Mouse (Mus musculus): ENCODE measurements around the gene Rhebl1.
"Not testable (repeated sequence)": the region's sequence is repeated elsewhere in the genome, so short reads cannot be mapped to it uniquely, and the experiment has no call there.

Gene Rhebl1

DNA sequence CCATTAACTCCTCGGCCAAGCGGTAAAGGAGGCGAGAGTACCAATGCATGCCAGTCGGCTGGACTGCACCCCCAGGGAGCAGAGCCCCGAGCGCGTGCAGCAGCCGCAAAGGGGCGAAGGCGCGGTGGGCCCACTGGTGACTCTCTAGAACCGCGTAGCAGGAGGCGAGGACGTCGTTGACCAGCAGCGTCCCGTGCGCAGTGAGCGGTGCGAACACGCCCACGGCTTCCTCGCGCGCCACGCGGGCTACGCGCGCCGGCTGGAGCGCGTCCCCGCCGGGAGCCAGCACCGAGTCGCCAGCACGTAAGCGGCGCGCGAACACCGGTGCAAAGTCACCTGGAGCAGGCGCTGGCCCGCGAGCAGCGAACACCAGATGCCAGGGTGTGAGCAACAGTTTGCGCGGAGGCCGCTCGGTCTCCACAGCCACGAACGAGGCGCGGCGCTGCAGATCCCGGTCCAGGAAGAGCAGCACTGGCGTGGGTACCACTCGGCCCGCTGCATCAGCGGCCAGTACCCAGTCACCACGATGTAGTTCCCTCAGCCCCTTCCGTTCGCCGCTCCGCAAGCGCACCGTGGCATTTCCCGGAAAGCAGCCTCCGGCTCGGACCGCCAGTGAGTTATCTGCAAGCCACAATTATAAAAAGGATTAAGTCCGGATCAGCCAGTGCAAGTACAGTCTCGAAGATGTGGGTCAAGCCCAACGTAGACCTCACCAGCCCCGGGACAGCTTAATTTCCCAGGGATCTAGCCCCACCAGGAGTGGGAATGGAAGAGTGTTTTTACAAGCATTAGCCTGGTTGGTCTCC lies at the start of gene Rhebl1:
Gene Rhebl1, minus strand, starts transcription at position 601 of the 806 bp plus-strand sequence.
- DNase-seq, result peak; percentile 20 to 31

DNA sequence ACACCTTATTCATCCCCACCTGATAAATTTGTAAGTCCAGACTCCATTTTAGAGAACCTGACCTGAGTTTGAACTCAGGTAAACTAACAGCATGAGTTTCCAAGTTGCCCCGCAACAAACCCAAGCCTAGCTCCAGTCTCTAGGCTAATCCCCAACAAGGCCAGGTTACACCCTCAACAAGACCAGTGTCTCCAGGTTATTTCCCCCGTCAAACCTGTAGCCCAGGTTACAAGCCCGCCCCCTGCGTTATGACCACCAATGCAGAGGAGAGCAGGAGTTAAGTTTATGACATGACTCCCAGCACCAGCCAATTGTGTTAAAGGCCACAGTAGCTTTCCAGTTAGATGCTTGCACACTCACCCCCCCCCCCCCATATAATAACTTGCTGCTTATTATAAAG lies 48.8 kb upstream of the Rhebl1 start:
- no peak for DNase-seq

DNA sequence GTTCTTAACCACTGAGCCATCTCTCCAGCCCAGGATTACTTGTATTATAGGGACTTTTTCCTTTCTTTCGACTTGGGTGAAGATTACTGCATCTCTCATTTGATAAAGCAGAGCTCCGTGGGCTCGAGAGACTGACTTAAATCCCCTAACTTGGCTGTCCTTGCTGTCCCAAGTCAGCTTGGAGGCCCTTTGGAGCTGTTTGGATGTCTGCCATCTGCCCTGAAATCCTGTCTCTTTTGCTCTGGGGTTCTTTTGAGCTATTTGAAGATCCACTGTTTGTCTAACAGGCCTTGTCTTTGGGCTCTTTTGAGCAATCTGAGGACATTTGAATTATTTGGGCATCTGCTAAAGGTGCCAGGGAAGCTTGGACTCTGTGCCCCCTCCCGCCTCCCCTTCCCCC lies 47.7 kb upstream of the Rhebl1 start:
- DNase-seq, result no peak

DNA sequence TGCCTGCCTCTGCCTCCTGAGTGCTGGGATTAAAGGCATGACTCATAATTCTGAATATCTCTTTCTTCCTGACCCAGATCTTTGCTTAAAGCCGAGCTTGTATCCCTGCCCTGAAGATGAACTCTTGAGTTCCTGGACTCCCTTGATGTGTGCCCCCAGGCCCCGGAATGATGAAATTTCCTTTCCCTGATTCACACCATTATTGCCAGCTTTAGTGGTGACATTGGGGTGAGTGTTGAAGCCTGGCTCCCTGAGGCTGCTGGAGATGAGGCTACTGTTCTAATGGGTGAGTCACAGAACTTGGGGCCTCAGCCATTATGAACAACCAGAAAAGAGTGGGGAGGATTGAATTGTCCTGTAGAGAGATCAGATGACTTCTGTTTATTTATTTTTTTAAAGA lies 47.2 kb upstream of the Rhebl1 start:
- no peak for DNase-seq

DNA sequence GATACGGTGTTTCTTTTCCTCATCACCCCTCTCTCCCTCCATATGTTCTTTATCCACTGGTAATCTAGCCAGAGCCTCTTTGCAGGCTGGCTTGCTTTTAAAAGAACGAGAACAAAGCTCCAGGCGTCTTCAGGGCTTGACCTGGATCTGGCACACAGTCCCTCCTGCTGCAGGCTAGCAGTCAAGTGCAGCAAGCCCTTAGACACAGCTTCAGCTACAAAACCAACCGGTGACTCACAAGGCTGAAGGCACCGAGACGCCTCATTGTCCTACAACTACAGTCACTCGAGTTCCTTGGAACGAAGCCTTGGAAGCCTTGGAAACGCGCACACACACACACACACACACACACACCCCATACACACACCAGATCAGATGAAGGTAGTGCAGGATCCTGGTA lies 46.5 kb upstream of the Rhebl1 start:
- no peak for DNase-seq

DNA sequence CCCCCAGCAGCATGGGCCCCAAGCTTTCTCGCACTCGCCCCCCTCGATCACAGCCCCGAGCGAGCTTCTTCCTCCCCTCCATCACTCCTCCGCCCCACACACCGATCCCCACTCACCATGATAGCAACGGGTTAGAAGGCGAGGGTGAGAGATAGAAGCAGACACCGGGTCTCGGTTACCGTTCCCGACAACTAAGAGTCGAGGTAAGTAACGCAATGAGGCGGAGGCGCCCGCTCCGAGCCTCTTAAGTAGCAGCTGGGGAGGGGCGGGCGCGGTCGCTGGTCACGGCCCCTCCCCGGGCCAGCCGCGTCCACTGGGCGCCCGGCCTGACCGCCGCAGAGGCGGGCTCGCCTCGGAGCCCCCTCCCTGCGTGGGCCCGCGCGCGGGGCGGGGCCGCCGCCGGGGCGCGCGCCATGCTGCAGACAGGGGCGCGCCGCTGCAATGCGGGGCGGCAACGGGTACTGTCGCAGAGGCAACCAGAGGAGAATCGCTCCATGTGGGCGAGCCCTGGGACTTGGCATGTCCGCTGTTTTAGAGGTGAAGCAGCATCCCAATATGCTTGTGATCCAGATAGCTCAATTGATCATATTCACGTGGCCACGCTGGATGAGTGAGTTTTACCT lies 40.0 kb upstream of the Rhebl1 start, which contains the start of gene Tuba1b:
Gene Tuba1b, minus strand, starts transcription at position 349 of the 623 bp plus-strand sequence.
- DNase-seq, result peak; percentile 84 to 91

DNA sequence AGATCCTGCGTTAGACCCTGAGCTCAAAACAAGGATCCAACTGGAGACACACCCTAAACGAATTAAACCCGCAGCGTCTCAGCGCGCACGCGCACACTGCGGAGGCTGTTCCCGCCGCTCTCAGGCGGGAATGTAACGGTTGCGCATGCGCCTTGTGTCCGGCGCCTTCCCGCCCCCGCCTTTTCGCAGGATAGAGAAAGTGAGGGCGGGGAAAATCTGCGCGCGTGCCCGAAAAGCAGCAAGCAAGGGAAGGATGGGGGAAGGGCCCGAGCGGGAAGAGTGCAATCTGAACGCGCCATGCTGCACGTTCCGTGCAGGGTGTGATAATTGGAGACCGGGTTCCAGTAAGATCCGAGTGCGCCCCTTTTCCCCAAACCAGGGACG lies 39.5 kb upstream of the Rhebl1 start:
- DNase-seq, result peak; percentile 93 to 96

DNA sequence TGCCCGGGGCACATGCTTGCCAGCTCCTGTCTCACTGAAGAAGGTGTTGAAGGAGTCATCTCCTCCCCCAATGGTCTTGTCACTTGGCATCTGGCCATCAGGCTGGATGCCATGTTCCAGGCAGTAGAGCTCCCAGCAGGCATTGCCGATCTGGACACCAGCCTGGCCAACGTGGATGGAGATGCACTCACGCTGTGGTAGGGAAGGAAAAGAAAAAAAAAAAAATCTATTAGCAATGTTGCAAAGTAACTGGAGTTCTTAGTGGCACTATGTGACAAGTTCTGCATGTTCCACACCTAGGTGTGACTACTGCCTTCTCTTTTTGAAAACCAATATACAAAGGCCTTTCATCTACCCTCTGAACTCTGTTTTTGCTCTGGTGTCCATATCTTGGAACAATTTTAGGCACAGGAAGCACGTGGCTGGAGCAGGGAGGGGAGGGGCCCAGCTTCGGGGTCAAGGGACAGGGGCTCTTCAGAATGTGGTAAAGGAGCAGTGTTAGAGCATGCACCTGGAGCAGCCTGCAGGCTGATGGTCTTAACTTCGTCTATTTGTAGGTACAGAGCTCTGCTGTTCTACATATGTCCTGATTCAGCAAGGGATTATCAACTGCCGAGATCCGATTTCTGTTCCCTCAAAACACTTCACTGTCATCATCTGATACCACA lies 38.8 kb upstream of the Rhebl1 start:
- peak; percentile 19 to 52 for DNase-seq

DNA sequence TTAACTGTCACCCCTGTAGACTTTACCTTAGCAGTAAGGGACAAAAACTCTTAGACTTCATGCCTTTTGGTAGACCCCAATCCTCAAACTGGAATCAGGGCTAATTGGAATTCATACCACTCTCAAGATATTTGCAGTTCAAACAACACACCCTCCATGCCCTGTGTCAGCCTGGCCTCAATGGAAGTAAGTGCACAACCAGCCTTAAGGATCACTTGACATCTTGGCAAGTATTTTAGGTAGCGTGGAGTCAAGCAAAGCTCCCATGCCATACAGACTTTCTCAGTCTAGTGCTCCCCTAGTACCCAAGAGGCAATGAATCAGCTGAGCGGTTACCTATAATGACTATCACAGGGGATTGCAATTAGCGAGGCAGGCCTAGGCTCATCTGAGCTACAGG lies 36.7 kb upstream of the Rhebl1 start:
- DNase-seq, result no peak

DNA sequence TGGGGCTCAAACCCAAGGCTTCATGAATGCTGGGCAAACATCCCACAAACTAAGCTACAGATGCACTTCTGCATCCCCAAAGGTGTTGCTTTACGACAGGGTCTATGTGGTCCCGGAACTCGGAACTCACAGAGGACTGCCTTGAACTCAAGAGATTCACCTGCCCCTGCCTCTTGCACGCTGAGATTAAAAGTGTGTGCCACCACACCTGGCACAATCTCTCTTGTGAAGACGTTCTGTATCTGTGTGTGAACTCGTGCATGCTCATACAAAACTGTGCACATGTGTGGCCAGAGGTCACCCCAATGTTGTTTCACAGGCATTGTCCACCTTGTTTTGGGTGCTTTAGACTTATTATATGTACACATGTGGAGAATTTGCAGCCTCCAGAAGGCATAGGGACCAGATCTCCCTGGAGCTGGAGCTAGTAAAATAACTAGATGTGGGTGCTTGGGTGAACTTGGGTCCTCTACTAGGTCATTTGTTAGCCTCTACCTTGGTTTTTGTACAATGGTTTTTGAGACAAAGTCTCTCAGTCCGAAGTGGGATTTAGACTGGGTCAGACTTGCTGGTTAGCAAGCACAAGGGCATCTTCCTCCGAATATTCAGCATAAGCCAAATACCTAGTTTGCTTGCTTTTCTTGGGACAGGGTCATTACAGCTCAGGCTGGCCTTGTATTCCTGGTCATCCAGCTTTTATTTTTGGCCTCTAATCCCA lies 35.8 kb upstream of the Rhebl1 start:
- DNase-seq, result no peak

DNA sequence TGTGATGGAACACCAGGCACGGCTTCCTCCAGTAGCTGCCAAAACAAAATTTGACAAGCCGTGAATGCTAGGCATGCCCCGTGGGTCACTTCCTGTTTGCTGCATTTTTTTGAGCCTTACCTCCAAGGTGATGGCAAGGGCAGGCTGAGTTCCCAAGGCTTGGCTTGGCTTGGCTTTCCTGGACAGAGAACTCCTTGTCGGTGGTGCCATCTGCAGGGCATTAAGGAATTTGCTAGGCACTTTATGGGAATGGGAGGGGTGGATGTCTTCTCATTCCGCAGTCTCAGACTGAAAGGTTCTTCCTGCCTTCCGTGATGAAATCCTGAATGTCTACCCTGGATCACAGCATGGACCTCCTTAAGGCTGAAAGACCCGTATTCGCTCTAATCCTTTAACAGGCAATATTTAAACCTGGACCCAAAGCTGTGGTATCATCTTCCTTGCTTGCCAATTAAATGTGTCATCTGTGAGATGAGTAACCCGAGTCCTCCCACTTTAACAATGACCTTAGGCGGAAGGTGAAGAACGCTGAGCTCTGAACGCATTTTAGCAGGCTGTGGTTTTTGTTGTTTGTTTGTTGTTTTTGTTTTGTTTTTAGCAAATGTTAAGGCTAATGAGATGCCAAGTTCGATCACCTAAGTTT lies 34.4 kb upstream of the Rhebl1 start:
- peak in 1 of 2 experiments; percentile 18 for DNase-seq

DNA sequence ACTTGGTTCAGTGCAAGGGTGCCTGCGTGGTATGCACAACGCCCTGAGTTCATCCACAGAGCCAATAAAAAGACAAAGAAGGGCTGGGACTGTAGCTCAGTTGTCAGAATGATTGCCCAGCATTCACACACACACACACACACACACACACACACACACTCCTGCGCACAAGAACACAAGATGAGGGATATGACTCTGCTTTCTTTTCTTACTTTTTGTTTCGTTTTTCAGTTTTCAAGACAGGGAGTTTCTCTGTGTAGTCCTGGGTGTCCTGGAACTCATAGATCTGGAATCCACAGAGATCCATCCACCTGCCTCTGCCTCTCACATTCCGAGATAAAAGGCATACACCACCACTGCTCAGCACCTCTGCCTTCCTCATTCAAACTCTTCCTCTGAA lies 33.2 kb upstream of the Rhebl1 start:
- no peak for DNase-seq

DNA sequence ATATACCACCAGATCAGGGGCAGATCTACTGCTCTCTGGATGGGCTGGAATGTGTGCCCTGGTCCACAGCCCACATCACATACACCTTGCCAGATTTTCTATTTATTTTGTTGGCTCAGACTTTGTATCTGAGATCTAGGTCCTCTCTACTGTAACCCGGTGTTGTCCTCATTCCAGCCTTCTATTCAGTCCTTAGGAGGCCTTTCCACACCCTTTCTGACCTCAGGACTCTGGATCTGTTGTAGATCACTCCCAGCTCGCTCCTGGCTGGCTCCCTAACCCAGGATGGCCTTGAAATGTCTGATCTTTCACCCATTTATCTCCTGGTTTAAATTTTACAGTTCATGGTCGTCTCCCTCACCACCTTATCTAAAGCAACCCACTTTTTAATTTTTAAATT lies 30.3 kb upstream of the Rhebl1 start:
- no peak for DNase-seq

DNA sequence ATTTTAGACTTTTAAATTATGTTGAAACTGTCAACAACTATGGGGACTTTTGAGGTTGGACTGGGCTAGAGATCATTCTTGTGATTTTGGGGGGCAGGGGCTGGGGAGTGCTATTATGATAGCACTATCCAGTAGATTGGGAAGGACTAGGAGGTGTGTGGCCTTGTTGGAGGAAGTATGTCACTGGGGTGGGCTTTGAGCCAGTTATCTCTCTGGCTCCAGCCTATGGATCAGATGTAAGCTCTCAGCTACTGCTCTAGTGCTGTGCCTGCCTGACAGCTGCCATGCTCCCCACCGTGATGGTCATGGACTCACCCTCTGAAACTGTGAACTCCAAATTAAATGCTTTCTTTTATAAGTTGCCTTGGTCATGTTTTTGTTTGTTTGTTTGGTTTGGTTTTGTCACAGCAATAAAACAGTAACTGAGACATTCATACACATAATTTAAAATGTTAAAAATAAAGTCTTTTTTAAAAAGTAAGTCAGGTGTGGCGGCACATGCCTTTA lies 28.7 kb upstream of the Rhebl1 start:
- no peak for DNase-seq

DNA sequence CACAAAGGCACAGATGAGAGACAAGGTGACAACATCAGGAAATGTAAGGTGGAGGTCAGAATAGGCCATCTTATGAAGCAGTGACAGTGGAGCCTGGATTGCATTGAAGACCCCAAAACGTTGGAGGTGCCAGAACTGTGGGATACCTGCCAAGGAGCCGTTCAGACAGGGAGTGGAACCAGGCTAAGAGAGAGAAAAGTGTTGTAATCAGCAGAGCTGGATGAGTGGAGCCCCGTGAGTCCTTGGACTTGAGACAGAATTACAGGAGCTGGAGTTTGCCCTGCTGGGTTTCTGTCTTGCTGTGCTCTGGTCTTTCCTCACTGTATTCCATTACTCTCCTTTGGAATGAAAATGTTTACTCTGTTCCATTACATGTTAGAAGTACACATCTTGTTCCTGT lies 28.2 kb upstream of the Rhebl1 start:
- no peak for DNase-seq

DNA sequence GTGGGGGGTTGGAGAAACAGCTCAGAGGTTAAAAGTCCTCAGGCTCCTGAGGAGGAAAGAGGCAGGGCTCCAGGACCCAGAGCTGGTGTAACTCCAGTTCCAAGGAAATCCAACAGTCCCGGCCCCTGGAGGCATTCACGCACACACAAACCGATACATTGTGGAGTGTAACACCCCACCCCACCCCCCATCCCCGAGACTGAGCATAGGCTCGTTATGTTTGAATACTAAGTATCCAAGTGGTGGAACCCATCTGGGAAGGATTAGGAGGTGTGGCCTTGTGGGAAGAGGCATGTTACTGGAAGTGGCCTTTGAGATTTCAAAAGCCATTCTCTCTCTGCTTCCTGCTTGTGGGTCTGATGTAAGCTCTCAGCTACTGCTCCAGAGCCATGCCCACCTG lies 27.2 kb upstream of the Rhebl1 start:
- no peak for DNase-seq

DNA sequence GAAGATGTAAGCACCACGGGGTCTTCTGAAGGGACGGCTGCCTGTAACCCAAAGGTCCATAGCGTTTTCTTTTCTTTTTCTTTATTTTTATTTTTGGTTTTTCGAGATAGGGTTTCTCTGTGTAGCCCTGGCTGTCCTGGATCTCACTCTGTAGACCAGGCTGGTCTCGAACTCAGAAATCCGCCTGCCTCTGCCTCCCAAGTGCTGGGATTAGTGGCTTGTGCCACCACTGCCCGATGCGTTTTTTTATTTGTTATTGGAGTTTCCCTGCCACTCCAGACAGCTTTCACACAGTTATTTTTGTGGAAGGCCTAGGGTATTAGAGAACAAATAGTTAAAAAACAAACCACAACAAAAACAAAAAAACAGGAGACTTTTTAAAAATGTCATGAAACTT lies 24.2 kb upstream of the Rhebl1 start:
- DNase-seq, result not testable (repeated sequence)

DNA sequence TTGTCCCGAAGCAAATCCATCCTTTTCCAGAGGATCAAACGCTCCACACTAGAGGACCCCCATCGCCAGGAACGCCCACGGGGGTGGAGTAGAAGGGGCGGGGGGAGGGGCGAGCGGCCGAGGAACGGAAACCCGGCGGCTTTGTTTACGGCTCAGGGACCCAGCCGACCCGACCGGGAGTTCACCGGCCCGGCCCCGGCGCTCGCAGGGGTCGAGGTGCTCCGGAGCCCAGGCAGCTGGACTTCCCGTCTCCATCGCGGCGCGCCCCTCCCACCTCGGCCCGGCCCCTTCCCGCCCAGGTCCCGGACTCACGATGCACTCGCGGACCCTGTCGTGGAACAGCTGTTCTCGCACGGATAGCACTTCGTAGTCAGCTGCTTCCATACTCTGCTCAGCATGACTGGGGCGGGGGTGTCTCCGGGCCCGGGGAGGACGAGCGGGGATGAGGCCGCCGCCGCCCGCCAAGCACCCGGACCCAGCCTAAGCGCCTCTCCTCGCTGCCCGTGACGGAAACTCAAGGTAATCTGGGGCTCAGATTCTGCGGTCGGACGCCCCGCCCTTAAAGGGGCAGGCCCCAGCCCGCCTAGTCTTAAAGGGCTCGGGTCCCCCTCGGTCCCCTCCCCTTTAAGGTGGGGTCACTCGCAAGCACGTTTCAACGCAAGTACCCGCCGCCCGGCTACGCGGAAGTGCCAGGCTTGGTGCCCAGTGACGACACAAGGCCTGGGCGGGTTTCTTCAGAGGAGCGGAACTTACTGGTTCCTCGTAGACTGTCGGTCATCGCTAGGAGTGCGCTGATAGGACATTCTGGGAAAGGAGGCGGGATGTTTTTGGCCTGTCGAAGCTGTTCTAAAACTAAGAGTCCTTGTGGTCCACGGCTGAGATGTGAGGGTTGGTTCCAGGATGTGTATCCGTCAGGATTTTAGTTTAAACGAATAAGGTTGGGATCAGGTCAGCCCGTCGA lies 23.5 kb upstream of the Rhebl1 start, which contains the start of gene Lmbr1l:
Gene Lmbr1l, minus strand, starts transcription at position 694 of the 961 bp plus-strand sequence.
- peak; percentile 97 to 100 for DNase-seq

DNA sequence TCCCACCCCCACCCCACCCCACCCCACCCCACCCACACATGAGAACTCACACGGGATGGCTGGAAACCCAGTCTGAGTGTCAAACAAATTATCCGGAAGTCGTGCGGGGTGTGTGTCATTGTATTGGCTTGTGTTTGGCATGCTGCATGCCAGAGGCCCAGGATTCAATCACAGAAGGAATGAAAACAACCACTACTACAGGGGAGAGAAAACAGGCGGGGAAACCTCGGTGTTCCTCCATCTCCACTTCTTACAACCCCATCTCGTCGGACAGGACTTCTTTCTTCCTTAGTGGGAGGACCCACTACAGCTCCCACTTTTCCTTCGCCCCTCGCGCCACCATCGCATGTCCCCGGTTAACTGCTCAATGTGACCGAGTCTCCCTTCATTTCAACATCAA lies 22.8 kb upstream of the Rhebl1 start:
- DNase-seq, result no peak

DNA sequence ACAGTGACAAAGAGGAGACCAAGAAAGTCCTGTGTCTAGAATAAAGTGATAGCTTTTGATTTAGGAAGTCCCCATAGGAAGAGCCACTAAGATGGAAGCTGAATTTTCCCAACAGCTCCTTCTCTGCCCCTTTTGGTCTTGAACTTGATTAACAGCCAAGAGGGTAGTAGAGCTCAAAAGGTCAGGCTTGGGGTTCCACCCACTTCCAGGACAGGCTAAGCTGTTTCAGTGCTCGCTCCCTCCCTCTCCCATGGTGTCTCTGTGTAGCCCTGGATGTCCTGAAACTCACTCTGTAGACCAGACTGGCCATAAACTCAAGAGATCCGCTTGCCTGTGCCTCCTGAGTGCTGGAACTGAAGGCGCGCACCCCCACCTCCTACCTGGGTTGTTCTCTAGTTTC lies 21.7 kb upstream of the Rhebl1 start:
- DNase-seq, result no peak

DNA sequence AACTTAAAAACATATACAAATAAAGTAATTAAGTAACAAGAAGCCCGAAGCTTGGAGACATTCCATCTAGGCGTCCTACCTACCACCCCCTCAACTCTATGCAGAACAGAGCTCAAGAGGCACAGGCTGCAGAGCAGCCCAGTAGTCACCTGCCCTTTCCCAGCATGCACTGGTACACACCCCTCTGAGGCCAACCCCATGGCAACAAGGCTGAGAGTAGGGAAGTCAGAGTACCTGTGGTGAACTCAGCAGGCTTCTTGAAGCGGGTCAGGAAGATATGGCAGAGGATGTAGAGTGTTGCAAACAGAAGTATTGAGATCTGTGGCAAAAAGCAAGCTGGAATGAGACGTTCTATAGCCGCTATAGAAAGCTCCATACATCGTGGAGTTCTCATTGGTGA lies 20.6 kb upstream of the Rhebl1 start:
- no peak for DNase-seq
